Mouse (Mus musculus) lung, postnatal 0 days (tissue): ENCODE measurements around the gene Ccnt1.
"Not testable (repeated sequence)": the region's sequence is repeated elsewhere in the genome, so short reads cannot be mapped to it uniquely, and the experiment has no call there.

Experiments
- CTCF ChIP-seq: IDR thresholded peaks from 2 replicates; pipeline ENCODE4 v1.5.1; 2016; ENCODE audit warnings: antibody characterized with exemption, mild to moderate bottlenecking
- EP300 ChIP-seq: IDR thresholded peaks from 2 replicates; pipeline ENCODE4 v1.6.1; 2016; ENCODE audit warnings: antibody characterized with exemption, mild to moderate bottlenecking, control low read depth

DNA sequence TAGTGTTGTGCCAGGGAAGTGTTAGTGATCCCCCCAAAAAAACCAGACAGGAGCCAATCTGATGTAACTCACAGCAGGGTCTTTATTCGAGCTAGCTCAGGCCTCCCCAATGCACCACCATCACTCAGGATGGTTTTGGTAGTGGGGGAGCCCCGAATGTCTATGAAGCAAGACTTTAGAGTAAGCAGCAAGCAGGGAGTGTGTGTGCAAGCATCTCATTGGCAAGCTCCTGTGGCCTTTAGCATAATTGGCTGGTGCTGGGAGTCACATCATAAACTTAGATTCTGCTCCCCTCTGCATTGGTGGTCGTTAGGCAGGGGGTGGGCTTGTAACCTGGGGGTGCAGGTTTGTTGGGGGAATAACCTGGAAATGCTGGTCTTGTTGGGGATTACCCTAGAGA, 57.0 kb downstream of the Ccnt1 start:
- not testable (repeated sequence) for TF ChIP-seq CTCF, EP300
